Mouse (Mus musculus): Measurements from ENCODE around the gene Dnajc6.

The Dnajc6 gene

GRCm38 (mm10) chr4:101637472-101637871, 141.0 kb downstream of the Dnajc6 start:
- DNase-seq (ENCODE audit: low read depth, low spot score): no peak

GRCm38 (mm10) chr4:101640631-101641030, 144.2 kb downstream of the Dnajc6 start:
- no peak for DNase-seq (ENCODE audit: low read depth, low spot score)

GRCm38 (mm10) chr4:101642708-101643107, 146.3 kb downstream of the Dnajc6 start:
- DNase-seq (ENCODE audit: low read depth, low spot score): no peak

GRCm38 (mm10) chr4:101643216-101643615, 146.8 kb downstream of the Dnajc6 start:
- DNase-seq (ENCODE audit: low read depth, low spot score): no peak

- no peak for DNase-seq (ENCODE audit: low read depth, low spot score)
Measured at GRCm38 (mm10) chr4:101646857-101647195, 150.4 kb downstream of the Dnajc6 start.

- peak; percentile 94 for DNase-seq (ENCODE audit: low read depth, low spot score)
Measured at GRCm38 (mm10) chr4:101647196-101647905, 150.9 kb downstream of the Dnajc6 start, which contains the start of gene Leprot. Gene Leprot (plus strand): TSS chr4:101647718.

GRCm38 (mm10) chr4:101647976-101648642, 151.7 kb downstream of the Dnajc6 start:
- DNase-seq (ENCODE audit: low read depth, low spot score): no peak

- peak; percentile 16 for DNase-seq (ENCODE audit: low read depth, low spot score)
Measured at GRCm38 (mm10) chr4:101648745-101649144, 152.3 kb downstream of the Dnajc6 start.

- DNase-seq (ENCODE audit: low read depth, low spot score): no peak
Measured at GRCm38 (mm10) chr4:101650961-101651360, 154.5 kb downstream of the Dnajc6 start.

- no peak for DNase-seq (ENCODE audit: low read depth, low spot score)
Measured at GRCm38 (mm10) chr4:101654256-101654655, 157.8 kb downstream of the Dnajc6 start.

- no peak for DNase-seq (ENCODE audit: low read depth, low spot score)
Measured at GRCm38 (mm10) chr4:101654788-101655414, 158.5 kb downstream of the Dnajc6 start.

- DNase-seq (ENCODE audit: low read depth, low spot score): no peak
Measured at GRCm38 (mm10) chr4:101655415-101655790, 159.0 kb downstream of the Dnajc6 start.

- no peak for DNase-seq (ENCODE audit: low read depth, low spot score)
Measured at GRCm38 (mm10) chr4:101656056-101656455, 159.6 kb downstream of the Dnajc6 start.

- peak; percentile 41 for DNase-seq (ENCODE audit: low read depth, low spot score)
Measured at GRCm38 (mm10) chr4:101656956-101657570, 160.6 kb downstream of the Dnajc6 start.

- DNase-seq (ENCODE audit: low read depth, low spot score): peak; percentile 42
Measured at GRCm38 (mm10) chr4:101664160-101664750, 167.8 kb downstream of the Dnajc6 start.

GRCm38 (mm10) chr4:101664766-101665165, 168.3 kb downstream of the Dnajc6 start:
- DNase-seq (ENCODE audit: low read depth, low spot score): no peak

GRCm38 (mm10) chr4:101669161-101669560, 172.7 kb downstream of the Dnajc6 start:
- DNase-seq (ENCODE audit: low read depth, low spot score): no peak

GRCm38 (mm10) chr4:101669811-101670210, 173.4 kb downstream of the Dnajc6 start:
- DNase-seq (ENCODE audit: low read depth, low spot score): no peak

- no peak for DNase-seq (ENCODE audit: low read depth, low spot score)
Measured at GRCm38 (mm10) chr4:101674790-101675189, 178.3 kb downstream of the Dnajc6 start.

GRCm38 (mm10) chr4:101675726-101676125, 179.3 kb downstream of the Dnajc6 start:
- DNase-seq (ENCODE audit: low read depth, low spot score): no peak

- DNase-seq (ENCODE audit: low read depth, low spot score): no peak
Measured at GRCm38 (mm10) chr4:101682620-101683019, 186.2 kb downstream of the Dnajc6 start.

- DNase-seq (ENCODE audit: low read depth, low spot score): no peak
Measured at GRCm38 (mm10) chr4:101683086-101683485, 186.6 kb downstream of the Dnajc6 start.

Measured in CD4-positive helper T cell, adult 2 months (primary cell).